Mouse (Mus musculus) thymus, adult 18-20 months (tissue): Measurements from ENCODE around the gene Col9a3.

Source experiments
- DNase-seq, 2 experiments: peaks; one replicate each; pipeline ENCODE4 v3.0.0; 2022; ENCODE audit warnings: mixed read lengths in 2 of 2

Col9a3 gene

GRCm38 (mm10) chr2:180641576-180642554 is 44.3 kb downstream of the Col9a3 start:
- no peak for DNase-seq

- no peak for DNase-seq
Observed at GRCm38 (mm10) chr2:180642555-180643260, 45.1 kb downstream of the Col9a3 start, which contains the start of gene Tcfl5. Gene Tcfl5 (minus strand): TSS chr2:180642708.

- DNase-seq: no peak
Observed at GRCm38 (mm10) chr2:180643626-180644025, 46.0 kb downstream of the Col9a3 start.

GRCm38 (mm10) chr2:180646841-180647240 is 49.3 kb downstream of the Col9a3 start:
- no peak for DNase-seq

- no peak for DNase-seq
Observed at GRCm38 (mm10) chr2:180654666-180655065, 57.1 kb downstream of the Col9a3 start.

- no peak for DNase-seq
Observed at GRCm38 (mm10) chr2:180655150-180655549, 57.6 kb downstream of the Col9a3 start.

GRCm38 (mm10) chr2:180657394-180658013 is 59.9 kb downstream of the Col9a3 start:
- DNase-seq: peak in 1 of 2 experiments; percentile 28

- DNase-seq: no peak
Observed at GRCm38 (mm10) chr2:180658381-180658780, 60.8 kb downstream of the Col9a3 start.

- DNase-seq: no peak
Observed at GRCm38 (mm10) chr2:180659353-180660150, 62.0 kb downstream of the Col9a3 start.

- DNase-seq: no peak
Observed at GRCm38 (mm10) chr2:180660521-180660920, 62.9 kb downstream of the Col9a3 start.

GRCm38 (mm10) chr2:180662008-180662407 is 64.4 kb downstream of the Col9a3 start:
- DNase-seq: no peak
